Mouse (Mus musculus): Measurements from ENCODE around the gene Akt1s1.

Gene Akt1s1

DNA sequence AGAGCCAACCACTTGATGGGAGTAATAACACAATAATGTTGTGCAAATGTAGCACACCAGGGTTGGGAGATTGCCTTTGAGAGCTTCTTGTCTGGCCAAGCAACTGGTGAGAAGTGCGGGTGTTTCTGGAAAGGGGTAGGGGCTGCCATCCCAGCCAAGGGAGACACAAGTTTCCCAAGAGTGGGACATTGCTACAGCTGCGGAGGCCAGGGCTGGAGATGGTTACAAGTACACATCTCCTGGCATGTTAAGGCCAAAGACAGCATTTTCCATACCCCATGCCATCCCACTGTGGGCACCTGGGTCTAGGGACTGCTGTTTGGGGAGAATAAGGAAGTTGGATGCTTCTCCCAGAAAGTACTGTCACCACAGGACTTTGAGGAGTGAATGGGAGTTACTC, 4.3 kb downstream of the Akt1s1 start:
- no peak for DNase-seq (ENCODE audit: low spot score in 2 of 2)

DNA sequence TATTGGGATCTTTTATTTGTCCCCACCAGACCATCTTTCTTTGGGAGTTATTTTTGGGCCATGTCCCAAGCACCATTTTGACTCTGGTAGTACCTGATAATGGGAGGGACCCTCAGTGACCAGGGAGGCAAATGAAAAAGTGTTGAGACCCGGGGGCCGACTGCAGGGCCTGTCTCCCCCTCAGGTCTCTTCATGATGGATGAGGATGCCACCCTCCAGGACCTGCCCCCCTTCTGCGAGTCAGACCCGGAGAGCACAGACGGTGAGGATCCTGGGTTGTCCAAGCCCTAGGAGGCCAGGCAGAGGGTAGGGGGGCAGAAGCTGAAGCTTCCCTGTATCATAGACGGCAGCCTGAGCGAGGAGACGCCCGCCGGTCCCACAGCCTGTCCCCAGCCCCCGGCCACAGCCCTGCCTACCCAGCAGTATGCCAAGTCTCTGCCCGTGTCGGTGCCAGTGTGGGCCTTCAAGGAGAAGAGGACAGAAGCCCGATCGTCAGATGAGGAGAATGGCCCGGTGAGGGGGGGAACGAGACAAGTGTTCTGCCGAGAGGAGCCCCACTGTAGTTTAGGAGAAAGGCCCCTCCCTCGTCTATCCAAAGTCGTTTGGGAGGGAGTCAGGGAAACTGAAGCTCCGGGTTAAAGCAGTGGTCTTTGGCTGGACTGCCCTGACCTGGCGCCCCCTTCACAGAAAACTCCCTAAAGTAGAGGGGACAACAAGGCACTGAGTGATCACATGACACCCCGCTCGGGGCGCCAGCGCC, 5.0 kb downstream of the Akt1s1 start:
- DNase-seq (ENCODE audit: low spot score in 2 of 2) = peak in 1 of 2 experiments; percentile 33

DNA sequence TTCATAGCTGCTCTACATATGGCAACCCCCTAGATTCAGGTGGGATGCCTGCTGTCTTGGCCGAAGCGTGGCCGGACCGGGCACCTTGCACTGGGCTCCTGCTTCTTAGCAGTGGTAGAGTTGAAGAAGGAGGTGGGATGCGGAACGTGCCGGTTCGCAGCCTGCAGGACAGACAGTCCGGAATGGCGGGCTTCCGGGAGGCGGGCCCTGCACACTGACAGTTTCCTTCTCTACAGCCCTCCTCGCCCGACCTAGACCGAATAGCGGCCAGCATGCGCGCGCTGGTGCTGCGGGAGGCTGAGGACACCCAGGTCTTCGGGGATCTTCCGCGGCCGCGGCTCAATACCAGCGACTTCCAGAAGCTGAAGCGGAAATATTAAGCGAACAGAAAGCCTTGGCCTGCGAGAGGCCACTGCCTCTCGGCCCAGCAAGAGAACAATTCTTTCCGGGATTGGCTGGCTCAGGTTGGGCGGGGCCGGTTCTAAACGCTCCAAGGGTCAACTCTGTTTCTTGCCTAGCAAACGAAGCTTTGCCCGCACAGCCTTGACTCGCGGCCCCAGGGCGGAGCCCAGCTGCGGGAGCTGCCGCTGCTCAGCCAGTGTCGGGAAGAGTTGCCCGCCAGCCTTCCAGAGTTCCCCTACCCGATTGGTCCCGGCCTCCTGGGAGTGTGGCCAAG, 5.7 kb downstream of the Akt1s1 start:
- peak; percentile 86 to 92 for DNase-seq (ENCODE audit: low spot score in 2 of 2)

DNA sequence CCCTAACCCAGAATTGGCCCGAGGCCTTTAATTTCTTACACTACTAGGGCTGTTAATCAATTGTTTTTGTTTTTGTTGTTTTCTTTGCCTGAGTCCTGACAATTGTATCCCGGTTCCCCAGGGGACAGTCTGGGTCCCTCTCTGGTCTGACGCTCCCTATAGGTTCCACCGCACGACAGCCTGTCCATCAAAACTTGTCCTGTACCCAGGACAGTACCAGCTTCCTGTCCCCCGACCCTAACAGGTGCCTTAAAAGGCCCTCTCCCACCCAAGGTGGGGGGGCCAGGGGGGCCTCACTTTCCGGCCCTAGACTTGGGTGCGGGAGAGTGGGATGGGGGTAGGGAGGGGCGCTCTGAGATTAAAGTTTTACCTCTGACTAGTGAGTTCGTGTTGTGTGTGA, 6.2 kb downstream of the Akt1s1 start:
- DNase-seq (ENCODE audit: low spot score in 2 of 2) = no peak

DNA sequence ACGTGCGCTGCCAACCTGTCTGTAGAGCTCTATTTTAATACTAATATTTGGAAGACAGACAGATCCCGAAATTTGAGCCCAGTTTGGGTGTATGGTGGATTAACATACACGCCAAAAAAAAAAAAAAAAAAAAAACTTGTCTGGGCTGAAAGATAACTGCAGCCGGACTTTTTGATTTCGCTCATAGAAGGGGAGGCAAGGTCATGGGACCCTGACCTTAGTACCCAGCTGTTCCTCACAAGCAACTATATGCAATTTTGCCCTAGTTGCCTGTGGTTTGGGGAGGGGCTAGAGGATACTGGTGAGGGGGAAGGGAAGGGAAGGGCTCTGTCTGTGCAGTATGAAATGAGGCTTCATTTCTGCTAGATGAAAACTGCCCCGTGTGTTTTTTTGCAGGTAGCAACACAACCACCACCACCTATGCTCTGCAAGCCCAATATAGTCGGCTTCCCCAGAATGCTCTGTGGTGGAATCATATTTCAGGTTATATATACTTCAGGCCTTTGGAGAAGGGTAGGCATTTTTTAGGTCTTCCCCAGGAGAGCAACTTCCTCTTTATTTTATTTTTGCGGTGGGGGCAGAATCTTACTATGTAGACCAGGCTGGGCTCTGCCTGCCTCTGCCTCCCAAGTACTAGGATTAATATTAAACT, 7.6 kb downstream of the Akt1s1 start:
- no peak for DNase-seq (ENCODE audit: low spot score in 2 of 2)

DNA sequence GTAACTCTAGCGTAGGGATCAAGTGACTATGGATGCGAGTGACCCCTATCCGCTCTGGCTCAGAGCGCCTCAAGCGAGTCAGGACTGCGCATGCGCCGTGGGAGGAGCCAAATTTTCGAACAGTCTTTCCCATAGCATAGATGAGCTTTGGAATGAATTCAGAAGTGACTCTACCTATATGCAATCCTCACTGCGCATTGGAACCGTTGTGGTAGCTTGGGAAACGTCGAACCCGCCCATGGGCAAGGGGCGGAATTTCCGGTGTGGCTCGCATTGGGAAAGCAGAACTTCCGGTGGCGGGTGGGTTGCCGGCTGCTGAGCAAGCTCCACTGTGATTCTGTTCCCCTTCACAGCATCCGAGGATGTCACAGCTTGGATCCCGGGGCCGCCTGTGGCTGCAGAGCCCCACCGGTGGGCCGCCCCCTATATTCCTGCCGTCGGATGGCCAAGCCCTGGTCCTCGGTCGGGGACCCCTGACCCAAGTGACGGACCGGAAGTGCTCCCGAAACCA, 8.3 kb downstream of the Akt1s1 start, which contains the start of gene Pnkp:
Gene Pnkp, plus strand, starts transcription at position 98 of the 511 bp plus-strand sequence.
- DNase-seq (ENCODE audit: low spot score in 2 of 2) = peak; percentile 85 to 94

DNA sequence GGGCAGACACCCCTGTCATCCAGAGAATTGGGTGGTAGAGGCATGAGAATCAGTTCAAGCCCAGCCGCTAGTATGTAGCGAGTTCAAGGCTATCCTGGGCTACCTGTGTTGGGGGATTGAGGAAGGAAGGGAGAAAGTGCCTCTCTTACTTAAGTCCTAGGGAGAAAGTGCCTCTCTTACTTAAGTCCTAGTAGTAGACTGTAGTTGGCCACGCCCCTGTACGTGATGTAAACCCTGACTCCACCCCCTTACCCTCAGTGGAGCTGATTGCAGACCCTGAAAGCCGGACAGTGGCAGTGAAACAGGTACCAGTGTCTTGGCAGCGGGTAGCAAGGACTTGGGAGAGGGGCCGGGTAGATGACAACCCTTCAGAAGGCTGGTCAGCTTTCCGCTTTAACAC, 9.1 kb downstream of the Akt1s1 start:
- peak; percentile 77 to 83 for DNase-seq (ENCODE audit: low spot score in 2 of 2)

DNA sequence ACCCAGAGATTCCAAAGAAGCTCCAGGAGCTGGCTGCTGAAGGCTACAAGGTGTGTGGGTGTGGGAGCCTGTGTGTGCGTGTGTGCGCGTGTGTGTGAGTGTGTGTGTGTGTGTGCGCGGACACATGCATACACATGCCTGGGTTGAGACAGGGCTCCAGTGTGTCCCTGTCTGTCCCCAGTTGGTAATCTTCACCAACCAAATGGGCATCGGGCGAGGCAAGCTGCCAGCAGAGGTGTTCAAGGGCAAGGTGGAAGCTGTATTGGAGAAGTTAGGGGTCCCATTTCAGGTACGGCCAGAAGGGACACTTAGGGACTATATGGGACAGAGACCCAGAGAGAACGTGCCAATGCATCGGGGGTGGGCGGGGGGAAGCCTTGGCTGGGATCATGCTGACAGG, 11.1 kb downstream of the Akt1s1 start:
- DNase-seq (ENCODE audit: low spot score in 2 of 2) = no peak

DNA sequence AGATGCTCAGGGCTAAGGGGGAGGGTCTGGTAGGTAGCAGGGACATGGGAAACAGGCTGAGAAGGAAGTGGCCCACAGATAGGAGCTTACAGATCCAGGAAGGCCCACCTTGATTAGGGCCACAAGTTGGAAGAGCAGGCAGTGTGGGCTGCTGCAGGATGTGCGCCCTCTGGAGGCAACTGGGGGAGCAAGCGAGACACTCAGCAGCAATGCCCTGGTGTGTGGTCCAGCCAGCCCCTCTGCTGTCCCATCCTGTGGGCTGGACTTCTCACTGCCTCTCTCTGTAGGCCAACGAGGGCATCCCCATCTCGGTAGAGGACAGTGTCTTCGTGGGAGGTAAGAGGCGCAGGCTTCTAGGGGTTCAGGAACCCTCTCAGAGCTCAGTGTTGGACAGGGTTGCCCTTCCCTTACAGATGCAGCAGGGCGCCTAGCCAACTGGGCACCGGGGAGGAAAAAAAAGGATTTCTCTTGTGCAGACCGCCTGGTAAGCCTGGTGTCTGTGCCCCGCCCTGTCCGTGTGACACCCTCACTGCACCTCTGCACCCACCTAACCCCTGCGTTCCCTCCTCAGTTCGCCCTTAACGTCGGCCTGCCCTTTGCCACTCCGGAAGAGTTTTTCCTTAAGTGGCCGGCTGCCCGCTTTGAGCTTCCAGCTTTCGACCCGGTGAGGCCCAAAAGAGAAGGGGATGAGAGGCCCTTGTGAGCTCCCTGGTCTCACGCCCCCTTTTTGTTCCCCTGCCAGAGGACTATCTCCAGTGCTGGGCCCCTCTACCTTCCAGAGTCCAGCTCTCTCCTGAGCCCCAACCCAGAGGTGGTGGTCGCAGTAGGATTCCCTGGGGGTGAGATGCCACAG, 12.0 kb downstream of the Akt1s1 start:
- DNase-seq (ENCODE audit: low spot score in 2 of 2) = peak; percentile 76 to 92

DNA sequence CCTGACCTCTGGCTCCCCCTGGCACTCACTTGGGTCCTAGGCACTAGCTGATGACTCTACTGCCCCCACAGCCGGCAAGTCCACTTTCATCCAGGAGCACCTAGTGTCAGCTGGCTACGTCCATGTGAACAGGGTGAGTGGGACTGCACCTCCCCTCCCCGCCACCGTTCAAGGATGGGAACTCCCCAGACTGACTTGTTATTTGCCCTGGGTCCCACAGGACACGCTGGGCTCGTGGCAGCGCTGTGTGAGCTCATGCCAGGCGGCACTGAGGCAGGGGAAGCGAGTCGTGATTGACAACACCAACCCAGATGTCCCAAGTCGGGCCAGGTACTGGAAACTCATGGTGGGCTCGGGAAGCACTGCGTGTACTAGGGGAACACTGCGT, 12.6 kb downstream of the Akt1s1 start:
- DNase-seq (ENCODE audit: low spot score in 2 of 2) = no peak

DNA sequence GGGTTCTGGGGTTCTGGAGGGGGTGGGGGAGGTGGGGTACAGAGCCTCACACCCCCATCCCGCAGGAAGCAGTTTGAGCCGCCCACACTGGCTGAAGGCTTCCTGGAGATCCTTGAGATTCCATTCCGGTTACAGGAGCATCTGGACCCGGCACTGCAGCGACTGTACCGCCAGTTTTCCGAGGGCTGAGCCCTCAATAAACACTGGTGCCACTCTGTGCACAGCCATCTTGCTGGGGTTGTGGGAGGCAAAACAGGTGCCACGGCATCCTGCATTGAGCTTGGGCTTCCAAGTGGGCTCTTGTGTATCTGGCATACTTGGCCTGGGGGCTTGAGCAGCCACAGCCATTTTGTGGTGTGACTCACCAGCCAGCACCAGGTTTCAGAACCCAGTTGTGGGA, 13.6 kb downstream of the Akt1s1 start:
- DNase-seq (ENCODE audit: low spot score in 2 of 2) = no peak

DNA sequence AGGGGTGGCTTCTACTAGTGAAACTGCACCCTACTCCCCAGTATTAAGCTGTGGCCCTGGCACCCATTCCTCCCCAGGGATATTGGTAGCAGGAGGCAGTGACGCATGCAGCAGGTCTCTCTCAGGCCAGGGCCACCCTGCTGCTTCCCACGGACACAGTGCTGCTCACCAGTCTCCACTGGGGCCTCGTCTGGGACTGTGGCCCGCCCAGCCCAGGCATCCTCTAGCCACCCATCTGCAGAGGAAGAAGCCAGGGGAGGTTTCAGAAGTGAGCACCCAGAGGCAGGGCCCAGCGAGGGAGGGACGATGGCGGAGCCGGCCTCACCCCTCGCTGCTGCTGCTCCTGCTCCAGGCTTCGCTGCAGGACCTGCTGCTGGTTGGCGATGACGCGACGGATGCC, 14.4 kb downstream of the Akt1s1 start:
- DNase-seq (ENCODE audit: low spot score in 2 of 2) = no peak

DNA sequence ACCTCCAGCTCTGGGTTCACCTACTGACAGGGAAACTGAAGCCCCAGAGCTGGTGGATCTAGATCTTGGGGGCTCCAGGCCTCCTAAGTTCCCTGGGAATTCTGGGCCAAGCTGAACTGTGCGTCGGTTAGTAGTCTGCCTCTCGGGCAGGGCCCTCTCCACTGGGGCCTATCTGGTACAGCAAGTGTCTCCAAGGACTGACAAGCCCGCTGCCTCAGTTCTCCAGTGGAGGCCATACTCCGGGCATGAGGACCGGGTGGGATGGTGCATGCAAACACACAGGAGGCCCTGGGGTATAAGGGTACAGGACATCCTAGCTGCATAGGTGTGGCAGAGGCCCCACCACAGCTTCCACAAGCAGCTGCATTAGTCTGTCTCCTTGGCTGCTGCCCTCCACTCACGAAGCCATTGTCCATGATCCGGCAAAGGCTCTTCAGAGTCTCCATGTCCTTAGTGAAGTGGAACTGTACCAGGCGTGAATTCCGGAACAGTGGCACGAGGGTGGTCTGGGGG, 15.2 kb downstream of the Akt1s1 start:
- DNase-seq (ENCODE audit: low spot score in 2 of 2) = no peak

DNA sequence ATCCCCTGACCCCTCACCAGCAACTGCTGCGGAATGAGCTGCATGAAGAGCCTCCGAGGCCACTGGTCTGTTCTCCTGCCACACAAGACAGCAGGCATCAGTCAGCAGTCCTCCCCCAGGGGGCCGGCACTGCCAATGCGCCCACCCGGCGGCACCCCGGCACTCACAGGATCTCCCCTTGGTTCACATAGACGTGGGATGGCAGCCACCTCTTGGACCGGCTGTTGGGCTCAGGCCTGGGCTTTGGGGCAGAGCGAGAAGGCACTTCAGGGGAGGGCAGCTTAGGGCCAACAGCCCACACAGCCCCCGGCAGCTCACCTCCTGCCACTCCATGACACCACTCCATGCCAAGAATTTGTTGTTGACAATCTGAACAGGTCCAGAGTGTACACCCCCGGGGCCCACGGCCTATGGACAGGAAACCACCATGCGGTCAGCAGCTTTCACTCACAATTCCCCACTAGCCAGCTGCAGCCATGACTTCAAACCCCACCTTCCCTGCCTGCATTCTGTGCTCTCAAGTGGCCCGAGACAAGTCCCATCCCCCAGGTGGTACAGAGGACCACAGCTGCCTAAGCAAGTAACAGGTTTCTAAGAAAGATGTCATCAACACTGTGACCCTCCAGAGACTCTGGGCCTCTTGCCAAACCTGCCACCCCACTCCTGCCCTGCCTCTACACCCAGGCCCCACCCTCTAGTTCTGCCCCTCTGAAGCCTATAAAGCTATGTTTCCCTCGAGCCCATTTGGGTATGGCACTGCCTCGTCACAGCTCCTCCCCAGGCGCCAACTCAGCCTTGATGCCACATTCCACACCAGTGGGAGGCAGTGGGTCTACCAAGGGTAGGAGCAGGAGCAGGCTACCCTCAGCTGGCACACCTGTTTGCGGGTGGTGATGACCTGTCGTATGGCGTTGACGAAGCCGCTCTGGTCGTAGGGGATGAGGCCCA, 16.1 kb downstream of the Akt1s1 start:
- no peak for DNase-seq (ENCODE audit: low spot score in 2 of 2)

DNA sequence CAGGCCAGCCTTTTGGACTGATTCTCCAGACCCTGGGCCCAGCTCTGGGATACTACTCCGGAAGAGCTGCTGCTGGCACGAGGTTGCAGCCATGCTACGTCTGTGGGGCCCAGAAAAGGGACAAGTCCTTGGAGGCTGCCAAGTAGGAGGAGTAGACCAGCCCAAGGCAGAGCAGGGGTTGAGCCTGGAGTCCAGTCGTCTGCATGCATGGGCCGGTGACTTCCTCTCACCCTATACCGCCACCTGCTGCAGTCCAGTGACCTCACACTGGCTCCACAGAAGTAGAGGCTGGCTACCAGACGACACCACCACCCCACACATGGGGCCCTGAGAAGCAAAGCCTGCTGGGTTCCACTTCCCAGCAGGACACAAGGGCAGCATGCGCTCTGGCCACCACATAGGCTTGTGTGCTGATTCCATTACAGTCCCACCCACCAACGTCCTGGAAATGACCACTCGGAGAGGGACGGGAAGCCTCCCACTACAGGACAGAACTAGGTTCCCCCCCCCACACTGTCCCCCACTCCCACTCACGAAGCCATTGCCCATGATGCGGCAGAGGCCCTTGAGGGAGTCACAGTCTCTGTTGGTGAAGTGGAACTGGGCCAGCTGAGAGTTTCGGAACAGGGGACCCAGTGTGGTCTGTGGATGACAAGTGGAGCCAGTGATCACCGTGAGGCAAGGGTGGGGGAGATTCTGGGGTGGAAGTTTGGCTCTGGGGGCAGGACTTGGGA, 17.7 kb downstream of the Akt1s1 start:
- DNase-seq (ENCODE audit: low spot score in 2 of 2) = peak; percentile 64 to 77

DNA sequence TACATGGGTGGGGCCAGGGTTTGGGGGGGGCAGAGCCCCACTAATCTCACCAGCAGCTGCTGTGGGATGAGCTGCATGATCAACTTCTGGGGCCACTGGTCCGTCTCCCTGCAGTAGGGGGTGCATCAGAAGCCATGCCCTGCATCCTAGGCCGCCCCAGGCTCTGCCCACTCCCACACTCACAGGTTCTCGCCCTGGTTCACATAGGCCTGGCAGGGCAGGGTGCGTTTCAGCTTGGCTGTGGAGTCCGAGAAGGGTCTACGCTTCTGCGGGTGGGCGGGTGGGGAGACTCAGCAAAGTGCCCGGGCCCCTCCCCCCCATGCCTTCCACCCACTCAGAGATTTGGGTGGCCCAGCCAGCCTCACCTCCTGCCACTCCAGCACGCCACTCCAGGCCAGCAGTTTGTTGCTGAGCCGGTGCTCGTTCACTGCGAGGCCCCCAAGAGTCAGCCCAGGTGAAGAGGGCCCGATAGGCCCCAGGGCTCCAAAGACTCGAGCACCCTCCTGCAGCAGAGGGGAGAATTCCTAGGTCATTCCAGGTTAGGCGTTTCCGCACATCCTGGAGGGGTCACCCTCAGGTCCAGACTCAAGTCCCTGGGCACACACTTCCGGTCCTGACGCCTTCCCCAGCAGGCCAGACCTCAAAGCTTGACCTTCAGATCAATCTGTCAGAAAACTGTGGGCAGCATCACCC, 18.4 kb downstream of the Akt1s1 start:
- DNase-seq (ENCODE audit: low spot score in 2 of 2) = no peak

DNA sequence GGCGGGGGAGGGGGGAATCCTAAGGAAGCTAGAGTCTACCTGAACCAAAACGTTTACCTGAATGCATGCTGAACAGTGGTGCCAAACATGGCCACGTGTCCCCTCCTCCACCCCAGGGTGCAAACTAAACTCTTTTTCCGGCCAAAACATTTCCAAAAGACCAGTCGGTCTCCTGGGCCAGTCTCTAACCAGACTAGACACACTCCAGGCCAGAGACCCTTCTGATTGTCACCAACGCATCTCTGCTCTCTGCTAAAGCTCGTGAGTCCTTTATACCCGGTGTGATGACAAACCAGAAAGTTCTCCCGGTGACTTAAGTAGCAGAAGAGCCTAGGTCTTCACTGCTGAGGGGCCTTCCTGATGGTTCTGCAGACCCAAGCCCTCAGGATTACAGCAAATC, 19.0 kb downstream of the Akt1s1 start:
- no peak for DNase-seq (ENCODE audit: low spot score in 2 of 2)

DNA sequence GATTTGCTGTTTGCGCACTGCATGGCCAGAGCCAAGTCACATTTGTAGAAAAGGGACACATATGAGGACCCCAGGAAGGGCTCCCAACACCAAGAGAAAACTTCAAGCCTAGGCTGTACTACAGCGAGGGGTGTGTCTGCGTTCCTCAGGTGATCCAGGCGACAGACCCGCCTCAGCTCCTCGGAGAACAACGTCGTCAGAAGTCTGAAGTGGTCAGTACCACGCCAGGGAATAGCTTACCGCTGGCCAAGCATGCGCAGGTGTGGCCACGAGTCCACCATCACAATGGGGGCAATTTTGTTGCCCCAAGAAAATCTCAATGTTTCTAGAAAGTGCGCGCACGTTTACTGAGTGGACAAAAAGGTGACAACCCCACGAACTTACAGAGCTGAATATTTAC, 19.7 kb downstream of the Akt1s1 start:
- no peak for DNase-seq (ENCODE audit: low spot score in 2 of 2)

Measured in spleen, postnatal 4 days (tissue).